Mouse (Mus musculus) lung, adult 2 months (tissue): ENCODE results near the gene Mtg2.

ENCODE experiments used
- CTCF ChIP-seq: fragments of 200-500 bp; IDR thresholded peaks from 2 replicates; pipeline ENCODE4 v1.5.1; 2011; ENCODE audit warnings: mild to moderate bottlenecking, low read length, control low read depth; ENCODE audit not compliant: insufficient read depth
- POLR2A ChIP-seq: fragments of 200-500 bp; IDR thresholded peaks from 2 replicates; pipeline ENCODE4 v1.6.1; 2011; ENCODE audit warnings: low read depth, mild to moderate bottlenecking, control low read depth, low read length, borderline replicate concordance; ENCODE audit errors: extremely low read depth

DNA sequence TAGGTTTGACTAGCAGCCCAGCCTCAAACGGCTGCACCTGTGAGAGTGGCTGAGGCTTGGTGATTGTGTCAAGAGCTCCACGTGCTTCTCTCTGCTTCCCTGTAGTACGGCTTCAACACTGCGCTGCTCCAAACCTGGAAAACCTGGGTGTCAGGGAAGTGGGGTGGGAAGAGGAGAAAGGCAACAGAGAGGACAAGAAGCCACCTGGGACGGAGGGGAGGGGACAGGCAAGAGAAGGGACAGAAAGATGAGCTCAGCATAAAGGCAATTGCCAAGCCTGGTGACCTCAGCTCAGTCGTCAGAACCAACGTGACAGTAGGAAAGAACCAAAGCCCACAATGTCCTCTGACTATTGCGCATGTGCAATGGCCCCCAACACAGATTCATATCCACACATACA, 49.5 kb upstream of the Mtg2 start:
- TF ChIP-seq CTCF (no peak), POLR2A (no peak)
